Mouse (Mus musculus) T-helper 1 cell (primary cell): ENCODE results near the gene Kdelr3.

Experiments used
- in situ Hi-C: fragments of 300-600 bp; cut with MboI, MseI; formaldehyde crosslinking; loops from one replicate; pipeline ENCODE4 v1.15.1; 2025; ENCODE audit warnings: high pct_unique_total_duplicates

The Kdelr3 gene

DNA sequence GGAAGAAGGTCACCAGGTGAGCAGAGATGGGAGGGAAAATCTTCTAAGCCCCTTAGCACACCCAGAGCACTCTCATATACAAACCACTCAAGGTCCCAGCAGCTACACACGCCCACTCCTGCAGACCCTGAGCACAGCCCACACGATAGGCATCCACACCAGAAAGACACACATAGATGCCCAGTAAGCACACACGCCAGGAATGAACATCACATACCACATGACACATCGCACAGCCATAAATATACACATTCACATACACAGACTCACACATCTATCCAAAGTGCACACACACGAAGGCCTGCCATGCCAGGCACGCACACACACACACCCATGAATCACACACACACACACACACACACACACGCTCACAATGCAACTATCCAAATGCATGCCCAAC lies 5.8 kb upstream of the Kdelr3 start:
- in situ Hi-C loops = loop anchor here (10.0 kb wide), 1 partner anchor 946 kb away; no protein-coding TSS in a partner anchor

DNA sequence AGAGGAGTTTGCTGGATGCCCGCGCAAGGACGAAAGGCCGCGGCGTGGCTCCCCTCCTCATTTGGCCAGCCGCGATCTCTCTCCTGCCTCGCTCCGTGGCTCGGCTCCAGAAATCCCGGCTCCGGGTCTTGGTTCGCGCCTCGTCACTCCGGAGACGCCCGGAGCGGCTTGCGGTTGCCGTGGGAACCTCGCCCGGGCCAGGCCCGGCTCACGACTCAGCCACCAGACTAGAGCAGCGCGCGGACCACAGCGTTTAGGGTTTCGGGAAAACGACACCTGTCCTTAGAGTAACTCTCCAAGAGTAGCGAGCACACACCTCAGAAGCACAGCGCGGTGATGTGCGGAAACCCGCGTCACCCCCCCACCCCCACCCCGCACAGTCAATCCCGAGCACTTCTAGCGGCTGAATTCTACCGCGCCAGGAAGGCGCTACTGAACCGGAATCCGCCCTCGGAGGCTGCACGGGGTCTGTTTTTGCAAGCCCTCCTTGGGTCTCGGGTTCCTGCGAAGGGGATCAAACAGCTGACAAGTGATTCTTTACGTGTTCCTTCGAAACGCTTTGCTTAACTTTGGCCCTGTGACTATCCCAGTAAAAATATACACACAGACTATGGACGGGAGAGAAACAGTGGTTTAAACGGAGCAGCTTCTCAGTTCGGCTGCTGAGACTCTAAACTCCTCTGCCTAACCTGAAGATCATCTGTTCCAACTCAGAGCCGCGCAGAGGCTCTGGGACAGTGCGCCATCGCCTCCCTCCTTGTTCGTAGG lies 4.5 kb upstream of the Kdelr3 start:
- in situ Hi-C loops = loop anchor here (10.0 kb wide), 1 partner anchor 947 kb away; no protein-coding TSS in a partner anchor

DNA sequence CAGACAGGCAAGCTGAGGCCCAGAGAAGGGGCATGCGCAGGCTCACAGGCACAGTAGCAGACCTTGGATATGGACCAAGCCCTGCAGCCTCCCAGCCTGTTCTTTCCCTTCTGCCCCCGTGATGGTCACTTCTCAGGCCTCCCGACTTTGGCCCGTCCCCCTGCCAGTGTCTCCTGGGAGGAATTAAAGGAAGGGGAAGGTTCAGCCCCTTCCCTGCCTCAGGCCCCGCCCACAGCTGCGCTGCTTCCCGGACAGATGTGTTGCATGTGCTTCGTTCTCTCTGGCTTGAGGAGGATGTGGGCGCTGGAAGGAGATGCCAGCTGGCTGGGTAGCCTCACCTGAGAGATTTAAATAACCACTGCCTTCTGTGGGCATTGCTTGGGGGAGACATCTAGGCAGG lies 2.3 kb upstream of the Kdelr3 start:
- in situ Hi-C loops = loop anchor here (10.0 kb wide), 1 partner anchor 949 kb away; no protein-coding TSS in a partner anchor

DNA sequence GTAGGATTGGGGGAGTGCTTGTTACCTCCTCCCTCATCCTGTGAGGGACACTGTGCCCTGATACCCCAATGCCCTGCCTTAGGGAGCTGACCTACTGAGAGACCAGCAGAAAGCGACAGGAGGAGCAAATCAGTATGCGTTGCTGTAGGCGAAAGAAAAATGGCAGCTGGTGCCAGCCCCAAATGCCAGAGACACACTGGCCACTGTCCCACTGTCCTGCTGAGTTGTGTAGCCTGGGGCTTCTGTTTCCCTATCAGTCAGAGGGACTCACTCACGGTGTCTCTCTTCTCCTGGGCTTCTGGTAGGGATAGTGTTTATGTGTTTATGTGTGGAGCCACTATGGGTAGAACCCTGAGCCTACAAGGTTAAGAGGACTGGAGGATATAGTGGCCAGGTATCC lies 1.5 kb downstream of the Kdelr3 start:
- in situ Hi-C loops = loop anchor here (10.0 kb wide), 1 partner anchor 953 kb away; no protein-coding TSS in a partner anchor

DNA sequence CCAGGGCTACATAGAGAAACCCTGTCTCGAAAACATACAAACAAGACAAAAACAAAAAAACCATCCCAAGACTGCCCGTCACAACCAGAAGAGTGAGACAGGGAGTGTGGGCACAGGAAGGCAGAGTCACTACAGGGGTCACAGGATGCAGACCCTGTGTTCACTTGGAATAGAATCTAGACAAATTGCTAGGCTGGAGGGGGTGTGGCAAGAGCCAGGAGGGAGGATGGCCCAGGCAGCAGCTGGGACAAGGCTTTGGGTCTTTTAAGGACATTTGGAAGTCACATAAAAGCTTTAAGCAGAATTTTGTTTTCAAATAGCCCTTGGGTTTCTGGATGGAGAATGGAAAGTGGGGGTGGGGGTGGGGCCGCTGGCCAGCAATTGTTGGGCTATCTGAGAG lies 2.4 kb downstream of the Kdelr3 start:
- in situ Hi-C loops = loop anchor here (10.0 kb wide), 1 partner anchor 954 kb away; no protein-coding TSS in a partner anchor

DNA sequence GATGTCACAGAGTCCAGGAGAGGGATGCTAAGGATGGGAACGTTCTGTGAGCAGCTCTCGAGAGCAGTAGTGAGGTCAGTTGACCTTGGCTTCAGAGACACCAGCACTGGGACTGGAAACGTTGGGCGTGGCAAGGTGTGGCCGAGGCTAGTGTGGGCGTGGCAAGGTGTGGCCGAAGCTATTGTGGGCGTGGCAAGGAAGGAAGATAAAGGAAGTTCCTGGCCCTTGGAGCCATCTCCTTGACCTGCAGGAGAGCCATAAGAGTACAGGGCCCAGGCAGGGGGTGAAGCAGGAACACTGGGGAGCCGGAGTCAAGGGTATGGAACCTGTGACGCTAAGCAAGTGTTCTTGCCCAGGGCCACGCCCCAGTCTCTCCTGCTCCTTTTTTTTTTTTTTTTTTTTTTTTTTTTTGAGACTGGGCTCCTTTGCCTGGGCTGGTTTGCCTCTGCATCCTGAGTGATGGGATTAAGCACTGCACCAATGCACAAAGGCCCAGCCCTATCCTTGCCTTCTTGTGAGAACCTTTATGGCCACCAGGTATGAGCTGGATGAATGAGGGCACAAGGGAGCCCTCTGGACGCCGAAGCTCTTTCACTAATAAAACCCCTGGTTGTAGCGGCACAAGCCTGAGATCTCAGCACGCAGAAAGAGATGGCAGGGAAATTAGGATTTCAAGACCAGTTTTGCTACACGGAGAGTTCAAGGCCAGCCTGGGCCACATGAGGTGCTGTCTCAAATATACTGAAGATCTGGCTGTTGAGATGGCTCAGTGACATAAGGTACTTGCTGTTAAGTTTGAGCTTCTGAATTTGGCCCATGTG lies 3.4 kb downstream of the Kdelr3 start:
- in situ Hi-C loops = loop anchor here (10.0 kb wide), 1 partner anchor 955 kb away; no protein-coding TSS in a partner anchor

DNA sequence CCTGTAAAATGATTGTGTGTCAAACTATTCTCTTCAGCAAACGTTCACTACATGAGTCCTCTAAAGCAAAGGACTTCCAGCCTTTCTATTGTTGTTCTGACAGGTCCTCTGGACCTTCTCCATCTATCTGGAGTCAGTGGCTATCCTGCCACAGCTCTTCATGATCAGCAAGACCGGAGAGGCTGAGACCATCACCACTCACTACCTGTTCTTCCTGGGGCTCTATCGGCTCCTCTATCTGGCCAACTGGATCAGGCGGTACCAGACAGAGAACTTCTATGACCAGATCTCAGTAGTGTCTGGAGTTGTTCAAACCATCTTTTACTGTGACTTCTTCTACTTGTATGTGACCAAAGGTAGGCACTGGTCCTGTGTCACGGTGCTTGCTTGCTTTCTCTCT lies 9.4 kb downstream of the Kdelr3 start:
- in situ Hi-C loops = no loop called here

DNA sequence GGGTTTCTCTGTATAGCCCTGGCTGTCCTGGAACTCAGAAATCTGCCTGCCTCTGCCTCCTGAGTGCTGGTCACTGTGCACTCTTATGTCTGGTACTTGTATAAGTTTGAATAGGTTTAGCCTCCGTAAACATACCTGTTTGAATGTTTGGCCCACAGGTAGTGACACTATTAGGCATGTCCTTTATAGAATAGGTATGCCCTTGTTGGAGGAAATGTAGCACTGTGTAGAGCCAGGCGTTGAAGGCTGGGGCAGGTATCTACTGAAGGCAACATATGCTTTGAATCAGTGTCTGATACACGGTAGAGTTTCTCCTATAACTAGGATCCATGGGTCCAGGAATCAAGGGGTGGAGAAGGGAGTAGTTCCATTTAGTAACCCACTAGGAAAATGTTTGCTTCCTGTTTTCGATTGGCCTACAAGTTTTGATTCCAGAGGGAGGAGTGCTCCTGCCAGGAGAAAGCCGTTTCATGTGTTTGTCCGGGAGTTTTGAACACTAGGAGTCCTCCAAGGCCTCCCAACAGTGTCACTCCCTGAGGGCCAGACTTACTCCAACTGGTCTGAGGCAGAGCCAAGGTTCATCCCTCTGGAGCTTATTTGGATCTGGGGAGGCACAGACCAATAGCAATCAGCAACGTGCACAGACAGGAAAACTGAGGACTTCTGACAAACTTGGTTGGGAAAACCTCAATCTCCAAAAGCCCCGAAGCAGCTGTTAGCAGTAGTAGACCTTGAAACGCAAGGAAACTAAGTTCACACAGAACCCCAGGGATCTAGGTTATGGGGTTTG lies 10.0 kb downstream of the Kdelr3 start:
- in situ Hi-C loops = no loop called here

DNA sequence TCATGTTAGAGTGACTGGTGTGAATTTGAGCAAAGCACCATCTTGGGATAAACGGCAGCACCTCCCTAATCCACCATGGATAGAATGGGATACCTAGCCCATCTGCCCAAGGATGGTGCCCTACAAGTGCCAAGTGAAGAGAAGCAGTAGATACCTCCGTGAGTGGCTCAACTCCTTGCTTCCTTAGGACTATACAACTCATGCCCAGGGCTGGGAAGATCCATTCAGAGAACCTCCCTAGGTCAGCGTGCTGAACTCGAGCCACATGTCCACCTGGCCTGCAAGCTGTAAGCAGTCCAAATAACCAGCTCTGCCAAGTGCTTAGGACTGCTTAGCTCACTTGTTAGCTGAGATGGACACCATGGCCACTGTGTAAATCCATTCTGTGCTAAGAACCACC lies 11.0 kb downstream of the Kdelr3 start:
- in situ Hi-C loops = no loop called here

DNA sequence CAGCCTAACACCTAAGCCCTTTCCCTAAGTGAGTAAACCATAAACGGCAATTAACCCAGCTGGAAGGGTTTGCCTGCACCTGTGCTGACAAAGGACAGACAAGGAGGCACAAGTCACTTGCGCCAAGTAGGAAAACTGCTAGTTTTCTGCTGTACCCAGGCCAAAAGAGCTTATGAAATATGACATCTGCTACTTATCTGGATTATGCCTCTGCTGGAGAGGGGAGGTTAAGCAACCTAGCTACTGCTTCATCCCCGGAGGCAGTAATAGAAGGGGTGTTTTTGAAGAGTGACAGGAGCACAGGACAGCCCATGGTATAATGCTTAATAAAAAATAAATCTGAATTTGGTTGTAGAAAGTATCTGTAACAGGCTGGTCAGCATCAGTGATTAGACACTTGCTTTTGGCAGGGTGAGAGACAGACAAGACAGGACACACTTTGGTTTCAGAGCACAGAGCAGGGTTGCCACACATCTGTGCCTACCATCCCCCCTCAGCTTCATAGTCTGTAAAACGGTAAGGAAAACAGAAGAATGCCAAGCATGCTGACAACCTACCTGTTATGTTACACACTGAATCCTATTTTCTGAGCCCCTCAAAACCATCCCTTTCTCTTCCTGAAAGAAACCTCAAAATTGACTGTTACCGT lies 11.9 kb downstream of the Kdelr3 start:
- in situ Hi-C loops = no loop called here

DNA sequence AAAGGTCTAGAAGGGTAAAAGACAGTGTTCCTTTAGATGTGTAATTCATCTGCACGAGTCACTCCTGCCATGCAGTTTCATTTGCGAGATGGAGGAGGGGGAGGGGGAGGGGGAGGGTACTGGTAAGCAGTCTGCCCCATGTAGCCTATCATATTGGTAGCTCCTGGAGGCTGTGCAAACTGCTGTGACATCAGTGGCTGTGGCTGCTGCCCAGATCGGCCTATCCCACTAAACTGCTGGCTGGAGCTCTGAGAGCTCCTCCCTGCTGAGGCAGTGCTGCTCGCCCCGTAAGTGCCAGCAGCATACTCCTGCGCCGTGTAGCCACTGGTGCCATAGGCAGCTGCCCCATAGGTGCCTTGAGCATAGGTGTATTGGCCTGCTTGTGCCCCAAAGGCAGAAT lies 13.7 kb downstream of the Kdelr3 start:
- in situ Hi-C loops = no loop called here

DNA sequence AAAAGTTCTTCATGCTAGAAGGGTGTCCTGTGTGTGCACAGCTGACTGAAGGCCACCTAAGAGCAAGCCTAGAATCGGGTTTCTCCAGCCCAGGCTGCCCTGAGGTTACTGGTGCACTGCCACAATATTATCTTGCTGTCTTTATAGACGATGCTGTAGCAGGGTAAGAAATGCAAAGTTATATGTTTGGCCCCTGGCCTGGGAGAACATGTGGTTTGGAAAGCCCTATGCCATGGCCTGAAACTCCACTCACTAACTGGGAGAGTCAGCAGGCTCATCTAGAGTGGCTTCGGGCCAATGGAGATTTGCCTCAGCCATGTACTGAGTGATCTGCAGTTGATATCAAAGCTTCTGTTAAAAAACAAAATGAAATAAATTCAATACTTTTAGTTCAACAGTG lies 17.6 kb downstream of the Kdelr3 start:
- in situ Hi-C loops = no loop called here

DNA sequence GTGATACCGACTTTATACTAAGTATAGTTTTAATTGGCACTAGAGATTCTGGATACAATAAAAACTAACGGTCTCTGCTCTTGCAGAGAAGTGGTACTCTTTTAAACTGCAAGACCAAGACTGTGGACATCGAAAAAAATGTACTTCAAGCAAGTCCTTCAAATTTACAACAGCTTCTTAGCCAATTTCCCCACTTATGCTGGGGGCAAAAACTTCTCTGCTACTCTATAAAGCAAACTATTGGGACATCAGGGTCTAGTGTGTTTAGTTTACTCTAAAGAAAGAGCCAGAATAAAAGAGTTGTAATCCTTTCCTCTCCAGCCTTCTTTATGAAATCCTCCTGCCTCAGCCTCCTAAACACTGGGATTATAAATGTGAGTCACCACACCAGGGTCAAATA lies 27.8 kb downstream of the Kdelr3 start:
- in situ Hi-C loops = no loop called here

DNA sequence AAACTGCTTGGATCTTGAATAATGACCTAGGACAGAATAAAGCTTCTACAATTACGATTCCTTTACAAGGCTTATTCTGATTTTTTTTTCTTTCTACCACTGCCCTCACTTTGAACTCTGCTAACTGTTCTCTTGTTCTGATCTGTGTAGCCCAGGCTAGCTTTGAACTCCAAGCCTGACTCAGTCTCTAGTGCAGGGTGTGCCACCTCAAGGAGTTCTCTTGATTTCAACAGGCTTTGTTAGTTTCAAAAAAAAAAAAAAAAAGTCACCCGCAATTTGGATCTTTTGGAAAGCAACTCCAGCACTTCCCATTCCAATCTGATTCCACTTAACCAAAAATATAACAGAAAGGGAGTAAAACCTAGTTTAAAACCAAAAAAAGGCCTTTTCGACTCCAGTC lies 29.3 kb downstream of the Kdelr3 start:
- in situ Hi-C loops = no loop called here

DNA sequence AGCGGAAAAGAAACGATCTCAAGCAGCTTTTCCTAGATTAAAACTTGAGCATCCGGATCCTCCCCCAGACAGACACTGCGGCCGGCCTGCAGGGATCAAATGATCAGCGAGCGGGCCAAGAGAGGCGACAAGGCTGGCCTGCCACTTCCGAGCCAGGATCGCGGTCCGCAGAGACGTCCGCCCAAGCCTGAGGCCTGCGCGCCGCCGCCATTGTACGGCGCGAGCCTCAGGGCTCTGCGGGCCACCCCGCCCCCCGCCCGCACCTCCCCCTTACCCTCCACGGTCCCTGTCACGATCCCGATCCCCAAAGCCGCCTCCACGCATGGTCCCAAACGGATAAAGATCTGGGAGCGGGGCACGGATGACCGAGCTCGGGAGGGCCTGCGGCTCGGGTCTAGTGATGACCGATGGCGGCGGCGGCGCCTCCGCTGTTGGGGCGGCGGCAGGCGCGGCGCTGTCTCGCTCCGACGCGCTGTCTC lies 29.7 kb downstream of the Kdelr3 start:
- in situ Hi-C loops = no loop called here

DNA sequence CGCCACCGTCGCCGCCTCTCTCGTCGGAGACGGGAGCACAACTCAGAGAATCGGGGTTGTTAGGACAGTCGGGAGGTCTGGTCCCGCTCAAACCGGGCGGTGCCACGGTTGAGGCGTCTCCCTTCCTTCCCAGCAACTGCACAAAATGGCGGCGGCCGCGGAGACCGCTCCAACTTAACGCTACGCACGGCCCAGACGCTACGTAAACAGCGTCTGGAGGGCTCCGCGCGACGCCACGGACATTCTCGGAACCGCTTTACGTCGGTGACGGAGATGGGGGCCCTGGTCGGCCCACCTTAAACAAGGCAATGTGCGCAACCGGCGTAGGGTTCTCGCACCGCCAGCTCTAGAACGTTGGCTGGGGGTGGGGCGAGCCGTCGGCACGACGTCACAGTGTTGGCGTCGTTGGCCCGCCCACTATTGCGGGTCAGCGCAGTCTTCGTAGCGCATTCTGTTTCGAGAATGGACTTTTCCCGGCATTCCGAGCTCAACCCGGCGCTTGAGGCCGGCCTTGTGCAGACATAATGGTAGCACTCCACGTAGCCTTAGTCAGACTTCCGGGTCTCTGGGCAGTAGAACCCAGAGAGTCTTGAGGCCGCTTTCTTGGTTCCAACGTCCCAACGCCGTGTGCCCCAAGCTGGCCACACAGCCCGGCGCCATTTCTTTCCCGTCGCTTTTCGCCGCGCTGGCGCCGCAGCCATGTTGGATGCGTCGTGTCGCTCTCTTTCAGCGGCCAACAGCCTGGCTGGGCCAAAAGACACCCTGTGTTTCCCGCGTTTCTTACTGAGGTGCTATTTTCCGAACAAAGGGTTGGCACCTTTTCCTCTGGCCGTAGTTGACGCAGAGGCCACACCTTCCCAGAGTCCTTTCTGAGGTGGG lies 30.4 kb downstream of the Kdelr3 start, which contains the start of gene Ddx17:
TSS of gene Ddx17 (minus strand) at position 332 of the 879 bp plus-strand sequence.
- in situ Hi-C loops = no loop called here

DNA sequence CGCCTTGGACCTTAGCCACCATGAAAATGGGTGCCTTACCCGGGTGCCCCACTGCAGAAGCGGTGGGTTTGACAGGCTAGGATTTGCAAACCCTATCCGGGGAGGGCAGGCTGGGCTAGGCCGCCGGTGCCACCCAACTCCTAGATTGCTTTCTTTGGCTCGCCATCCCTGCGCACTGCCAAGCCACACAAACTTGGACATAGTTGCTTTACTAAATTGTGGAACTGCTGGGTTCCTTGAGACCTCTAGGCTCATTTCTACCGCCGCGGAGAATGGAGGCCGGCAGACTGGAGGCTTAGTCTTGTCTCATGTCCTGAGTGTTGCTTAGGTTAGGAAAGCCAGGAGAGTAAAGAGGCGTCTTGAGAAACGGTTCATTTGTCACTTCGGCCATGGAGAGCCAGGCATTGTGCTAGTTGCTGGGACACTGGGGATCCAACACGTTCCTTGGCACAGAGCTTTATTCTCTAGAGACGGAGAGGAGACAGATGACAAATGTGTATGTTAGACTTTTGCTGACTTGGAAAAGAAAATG lies 31.1 kb downstream of the Kdelr3 start:
- in situ Hi-C loops = no loop called here

DNA sequence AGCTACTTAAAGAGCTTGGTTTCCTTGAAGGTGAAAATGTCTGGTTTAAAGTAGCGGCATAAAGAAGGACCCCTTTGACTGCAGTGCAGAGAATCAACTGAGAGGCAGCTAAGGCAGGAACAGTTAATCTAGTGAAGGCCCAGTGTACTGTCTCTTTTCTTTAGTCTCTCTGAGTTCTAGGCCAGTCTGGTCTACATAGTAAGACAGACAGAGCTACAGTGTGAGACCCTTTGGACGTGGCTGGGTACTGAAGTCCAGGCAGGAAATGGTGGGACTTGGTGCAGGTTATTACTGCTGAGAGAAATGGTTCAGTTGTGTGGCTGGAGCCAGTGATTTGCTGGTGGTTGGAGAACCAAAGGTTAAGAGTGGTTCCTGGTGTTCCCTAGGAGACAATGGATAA lies 32.0 kb downstream of the Kdelr3 start:
- in situ Hi-C loops = no loop called here

DNA sequence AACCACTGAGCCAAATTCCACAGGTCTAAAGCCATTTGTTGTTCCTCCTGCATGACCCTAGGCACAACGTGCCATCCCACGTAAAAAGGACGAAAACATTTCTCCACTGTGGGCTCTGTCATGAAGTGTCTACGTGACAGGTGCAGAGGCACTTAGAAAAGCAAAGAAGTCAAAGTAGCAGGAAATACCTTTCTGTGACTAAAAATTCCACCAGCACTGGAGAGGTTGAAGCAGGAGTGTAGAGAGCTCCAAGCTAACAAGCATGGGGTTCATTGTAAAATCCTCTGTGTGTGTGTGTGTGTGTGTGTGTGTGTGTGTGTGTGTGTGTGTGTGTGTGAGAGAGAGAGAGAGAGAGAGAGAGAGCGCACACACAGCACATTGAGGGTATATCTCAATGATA lies 36.4 kb downstream of the Kdelr3 start:
- in situ Hi-C loops = no loop called here

DNA sequence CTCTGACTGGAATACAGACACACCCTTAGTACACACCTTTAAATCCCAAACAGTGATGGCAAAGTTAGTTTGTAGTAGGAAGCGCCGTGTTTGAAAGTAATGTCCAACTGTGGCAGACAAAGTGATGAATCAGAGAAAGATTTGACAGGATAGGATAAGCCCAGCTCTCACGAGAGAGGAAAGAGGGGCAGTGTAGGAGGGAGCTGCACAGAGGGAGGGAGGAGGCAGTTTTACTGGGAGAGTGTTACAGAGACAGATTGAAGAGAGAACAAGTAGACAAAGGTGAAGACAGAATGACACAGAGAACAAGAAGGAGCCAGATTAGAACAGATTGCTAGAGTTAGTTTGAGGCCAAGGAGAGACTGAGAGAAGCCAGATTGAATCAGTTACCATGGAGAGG lies 43.4 kb downstream of the Kdelr3 start:
- in situ Hi-C loops = no loop called here
